Mouse (Mus musculus): ENCODE results near the gene Mapk11.
A peak's percentile ranks its signal among the peaks of the same experiment; 100 is the strongest.

Mapk11 gene

DNA sequence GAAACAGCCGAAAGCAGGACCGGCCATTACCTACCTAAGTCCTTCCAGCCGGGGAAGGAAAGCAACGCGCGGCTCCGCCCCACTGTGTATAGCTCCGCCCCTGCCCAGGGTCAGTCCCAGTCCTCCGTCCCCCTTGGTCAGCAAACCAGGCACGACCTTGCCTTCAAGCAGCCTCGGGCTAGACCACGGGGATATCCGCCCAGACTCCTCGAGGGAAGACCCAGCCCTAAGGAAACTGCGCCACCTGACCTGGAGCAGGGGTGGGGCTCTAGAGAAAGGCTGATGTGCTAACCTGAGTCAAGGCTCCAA is 24.4 kb upstream of the Mapk11 start:
- no peak for DNase-seq (ENCODE audit: low spot score in 2 of 2)

DNA sequence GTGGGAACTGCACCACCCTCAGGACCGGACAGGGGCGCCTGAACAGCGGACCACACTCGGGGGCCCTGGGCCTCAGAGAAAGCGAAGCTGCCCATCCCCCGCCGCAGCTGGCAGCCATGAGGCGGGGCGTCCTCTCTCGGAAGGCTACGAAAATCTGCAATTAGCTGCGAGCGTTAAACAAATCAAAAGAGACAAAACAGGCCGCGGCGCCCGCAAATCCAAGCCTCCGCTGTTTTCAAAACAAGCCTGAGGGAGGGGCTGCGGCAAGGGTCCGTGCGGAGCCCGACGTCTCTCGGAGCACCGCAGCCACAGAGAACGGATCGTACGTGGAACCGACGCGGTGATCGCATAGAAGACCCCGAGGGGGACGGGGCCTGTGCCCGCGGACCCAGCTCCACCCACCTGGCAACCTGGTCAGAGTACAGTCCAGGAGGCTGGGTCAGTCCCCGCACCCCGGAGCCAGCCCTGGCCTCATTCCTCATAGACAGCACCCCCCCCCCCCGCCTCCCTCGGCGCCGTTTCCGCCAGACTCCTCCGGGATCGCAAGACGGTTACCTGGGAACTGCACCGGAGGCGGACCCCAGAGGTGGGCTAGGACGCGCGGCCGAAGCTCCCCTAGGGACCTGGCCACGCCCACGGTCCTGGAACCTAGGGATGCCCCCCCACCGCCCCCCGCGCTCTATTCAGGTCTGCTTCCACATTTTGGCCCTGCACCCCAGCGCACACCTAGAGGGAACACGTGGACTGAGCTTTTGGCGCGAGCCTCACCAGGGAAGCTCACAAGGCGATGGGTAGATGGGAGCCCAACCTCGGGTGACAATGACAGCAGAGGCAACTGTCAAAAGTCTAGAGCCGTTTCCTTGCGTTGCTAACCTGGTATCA is 23.8 kb upstream of the Mapk11 start:
- no peak for DNase-seq (ENCODE audit: low spot score in 2 of 2)

DNA sequence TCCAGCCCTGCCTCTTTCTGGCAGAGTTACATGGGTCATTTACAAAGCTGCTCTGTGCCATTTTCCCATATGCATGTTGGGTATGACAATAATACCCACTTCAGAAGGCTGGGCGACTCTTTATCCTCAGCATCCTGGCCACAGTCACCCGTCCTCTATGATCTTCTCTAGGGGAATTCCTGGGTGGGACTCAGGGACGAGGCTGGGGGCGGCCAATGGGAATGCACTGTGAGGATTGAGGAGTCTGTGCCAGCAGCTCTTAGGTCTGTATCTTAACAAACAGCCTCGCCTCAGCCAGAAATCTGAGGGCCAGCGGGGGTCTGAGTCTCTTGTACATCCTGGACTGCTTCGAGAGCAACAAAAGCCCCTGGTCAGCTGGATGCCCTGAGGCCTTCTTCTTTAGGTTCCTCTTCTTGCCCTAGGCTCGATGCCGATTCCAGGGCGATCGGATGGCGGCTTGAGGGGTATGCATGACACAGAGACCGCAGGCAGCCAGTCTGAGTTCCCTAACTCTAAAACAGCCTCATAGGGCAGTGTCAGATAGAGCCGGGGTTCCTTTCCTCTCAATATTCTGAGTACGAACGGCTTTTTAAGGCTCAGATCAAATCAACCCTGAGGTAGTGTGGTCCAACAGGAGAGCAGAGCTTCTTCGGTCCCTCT is 23.0 kb upstream of the Mapk11 start:
- no peak for DNase-seq (ENCODE audit: low spot score in 2 of 2)

DNA sequence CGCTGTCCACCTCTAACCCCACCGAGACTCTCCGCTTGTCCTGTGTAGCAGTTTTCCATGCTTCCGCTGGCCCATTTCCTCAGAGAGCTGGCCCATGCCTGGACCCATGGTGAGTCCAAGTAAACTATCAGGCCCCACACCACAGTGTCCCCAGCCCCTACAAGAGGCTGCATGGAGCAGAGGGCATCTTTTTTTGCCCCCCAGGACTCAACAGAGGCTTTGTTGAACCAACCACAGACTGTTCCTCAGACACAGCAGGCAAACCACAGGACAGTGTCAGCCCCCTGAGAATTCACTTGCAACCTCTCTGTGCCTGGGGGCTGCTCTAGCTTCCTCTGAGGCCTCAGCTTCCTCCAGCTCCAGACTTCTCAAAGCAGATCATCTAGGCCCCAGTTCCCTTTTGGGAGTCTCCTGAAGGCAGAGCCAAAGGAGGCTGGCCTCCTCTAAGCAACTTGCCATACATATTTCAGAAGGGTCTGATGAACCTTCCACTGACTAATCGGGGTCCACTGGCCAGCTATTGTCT is 22.2 kb upstream of the Mapk11 start:
- no peak for DNase-seq (ENCODE audit: low spot score in 2 of 2)

DNA sequence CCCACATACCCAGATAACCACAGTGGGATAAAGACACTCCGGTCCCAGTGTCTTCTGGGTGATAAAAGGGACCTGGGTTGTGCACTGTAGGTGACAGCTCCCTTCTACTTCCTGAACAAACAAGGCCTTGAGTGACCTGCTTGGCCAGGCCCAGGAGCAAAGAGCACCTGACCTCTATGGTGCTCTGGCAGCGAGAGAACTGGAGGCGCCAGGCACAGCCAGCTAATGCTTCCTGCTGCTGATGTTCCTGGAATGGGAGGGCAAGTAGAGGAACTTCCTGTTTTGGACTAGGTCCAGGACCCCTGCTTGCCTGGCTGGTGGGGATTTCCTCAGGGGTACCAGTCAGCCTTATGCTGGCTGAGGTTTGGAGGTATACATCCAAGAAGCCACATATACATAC is 20.7 kb upstream of the Mapk11 start:
- no peak for DNase-seq (ENCODE audit: low spot score in 2 of 2)

DNA sequence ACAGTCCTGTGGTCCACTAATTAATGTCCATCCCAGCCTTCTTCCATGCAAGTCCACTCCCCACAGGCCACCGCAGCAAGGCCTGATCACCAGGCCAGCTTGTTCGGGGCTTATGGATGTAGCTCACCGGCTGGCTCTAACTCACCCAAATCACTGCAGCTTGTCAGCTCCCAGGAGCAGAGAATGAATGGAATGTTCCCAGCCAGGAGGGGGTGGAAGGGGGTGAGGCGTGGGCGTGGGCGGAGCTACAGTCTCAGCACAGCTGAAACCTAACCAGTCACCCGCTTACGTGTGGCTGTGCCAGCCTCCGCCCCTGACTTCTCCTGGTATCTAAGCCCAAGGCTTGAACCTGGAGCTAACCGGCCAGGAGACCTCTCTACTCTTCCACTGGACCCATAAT is 20.0 kb upstream of the Mapk11 start:
- peak; percentile 84 to 85 for DNase-seq (ENCODE audit: low spot score in 2 of 2)

DNA sequence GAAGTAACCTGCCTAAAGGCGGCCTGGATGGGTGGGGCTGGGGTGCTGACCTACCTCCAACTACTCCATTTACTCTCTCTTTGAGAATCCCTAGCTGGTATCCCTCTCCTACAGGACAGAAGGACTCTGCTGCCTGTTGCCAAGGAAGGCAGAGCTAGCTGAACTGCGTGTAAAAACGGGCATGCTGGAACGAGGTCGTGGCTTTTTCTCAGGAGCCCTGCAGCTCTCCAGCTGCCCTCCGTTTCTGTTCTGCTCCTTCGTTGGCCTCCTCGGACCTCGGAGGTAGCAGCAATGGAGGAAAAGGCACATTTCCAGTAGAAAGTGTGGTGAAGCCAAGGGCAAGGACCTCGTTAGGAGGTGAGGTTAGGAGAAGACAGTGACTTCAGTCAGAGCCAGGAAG is 19.5 kb upstream of the Mapk11 start:
- DNase-seq (ENCODE audit: low spot score in 2 of 2), result no peak

DNA sequence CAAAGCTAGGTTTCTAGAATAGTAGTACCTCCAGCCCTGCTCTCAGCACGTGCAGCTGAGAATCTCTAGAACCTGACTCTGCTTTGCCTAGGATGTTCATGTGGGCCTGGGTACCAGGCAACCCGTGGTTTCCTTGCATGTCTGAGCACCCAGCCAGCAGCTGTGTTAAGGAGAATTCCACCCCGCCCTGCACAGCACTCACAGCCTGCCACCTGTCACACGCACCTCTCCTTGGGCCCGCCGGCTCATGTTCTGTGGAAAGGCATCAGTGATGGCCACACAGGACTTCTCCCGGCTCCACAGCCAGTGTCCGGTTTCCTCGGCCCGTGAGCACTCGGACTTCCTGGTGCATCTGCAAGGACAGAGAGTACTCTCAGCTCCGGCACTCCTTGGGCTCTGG is 16.1 kb upstream of the Mapk11 start:
- no peak for DNase-seq (ENCODE audit: low spot score in 2 of 2)

DNA sequence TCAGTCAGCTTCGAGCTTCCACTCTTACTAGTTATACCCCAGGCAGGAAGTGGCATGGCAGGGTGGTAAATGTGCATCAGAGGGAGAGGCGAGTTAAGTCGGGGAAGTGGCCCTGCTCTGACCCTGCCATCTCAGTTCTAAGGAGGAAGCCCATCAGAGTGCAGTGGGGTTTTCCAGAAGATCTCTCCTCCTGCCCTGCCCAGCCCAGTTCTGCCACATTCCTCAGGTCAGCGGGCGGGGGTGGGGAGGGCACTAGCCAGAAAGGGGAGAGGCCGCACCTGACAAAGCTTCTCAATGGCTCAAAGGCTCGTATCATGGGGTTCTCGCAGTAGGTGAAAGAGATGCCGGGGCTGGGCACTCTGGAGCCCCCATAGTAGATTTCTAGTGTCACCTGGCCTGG is 12.0 kb upstream of the Mapk11 start:
- no peak for DNase-seq (ENCODE audit: low spot score in 2 of 2)

DNA sequence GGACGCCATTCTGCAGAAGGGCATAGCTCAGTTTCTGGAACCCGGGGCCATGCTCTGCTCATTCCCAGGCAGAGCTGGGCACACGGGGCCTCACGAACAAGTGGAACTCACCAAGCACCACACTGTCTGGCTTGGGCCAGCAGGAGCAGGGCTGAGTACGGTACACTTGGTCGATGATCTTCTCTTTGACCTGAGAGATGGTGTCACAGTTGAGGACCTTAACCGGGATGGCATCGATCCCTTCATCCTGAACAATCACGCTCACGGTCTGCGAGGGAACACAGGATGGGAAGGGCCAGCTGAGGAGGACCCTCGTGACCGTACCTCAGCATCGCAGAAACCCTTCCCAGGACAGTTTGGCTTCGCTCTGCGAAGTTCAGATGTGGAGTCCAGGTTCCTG is 9.1 kb upstream of the Mapk11 start:
- DNase-seq (ENCODE audit: low spot score in 2 of 2), result no peak

DNA sequence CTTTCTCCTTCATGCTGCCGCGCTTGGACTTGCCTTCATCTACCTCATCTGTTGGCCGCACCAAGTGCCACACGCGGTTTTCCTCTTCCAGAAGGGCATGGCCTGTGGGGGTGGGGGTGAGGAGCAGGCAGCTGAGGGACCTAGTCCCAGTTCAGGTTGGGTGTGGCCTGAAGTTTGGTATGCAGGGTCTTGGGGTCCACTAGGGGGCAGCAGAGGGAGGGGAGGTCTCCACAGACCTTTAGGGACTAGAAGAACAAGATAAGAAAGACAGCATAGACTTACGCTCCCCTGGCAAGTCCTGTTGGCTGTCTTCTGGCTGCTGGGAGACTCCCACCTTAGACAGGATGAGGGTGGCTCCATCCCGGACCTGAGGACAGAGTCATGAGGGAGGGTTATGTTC is 8.5 kb upstream of the Mapk11 start:
- no peak for DNase-seq (ENCODE audit: low spot score in 2 of 2)

DNA sequence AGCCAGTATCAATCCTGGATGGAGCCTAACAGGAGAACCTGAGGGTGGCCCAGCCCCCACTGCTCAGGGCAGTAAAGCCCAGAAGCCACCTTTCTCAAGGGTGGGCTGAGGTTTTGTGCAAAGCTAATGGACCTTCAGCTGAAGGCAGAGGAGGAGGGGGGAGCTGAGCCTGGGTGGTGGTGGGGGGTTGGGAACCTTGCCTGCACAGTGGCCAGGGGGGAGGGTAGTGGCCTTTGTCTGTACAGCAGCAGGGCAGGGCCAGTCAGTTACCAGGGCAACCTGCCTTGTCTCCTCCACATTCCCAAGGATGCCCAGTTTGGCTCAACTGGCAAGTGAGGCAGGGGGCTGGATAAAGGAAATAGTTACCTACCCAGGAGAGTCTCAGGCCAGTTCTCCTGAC is 2.9 kb upstream of the Mapk11 start:
- DNase-seq (ENCODE audit: low spot score in 2 of 2), result no peak

DNA sequence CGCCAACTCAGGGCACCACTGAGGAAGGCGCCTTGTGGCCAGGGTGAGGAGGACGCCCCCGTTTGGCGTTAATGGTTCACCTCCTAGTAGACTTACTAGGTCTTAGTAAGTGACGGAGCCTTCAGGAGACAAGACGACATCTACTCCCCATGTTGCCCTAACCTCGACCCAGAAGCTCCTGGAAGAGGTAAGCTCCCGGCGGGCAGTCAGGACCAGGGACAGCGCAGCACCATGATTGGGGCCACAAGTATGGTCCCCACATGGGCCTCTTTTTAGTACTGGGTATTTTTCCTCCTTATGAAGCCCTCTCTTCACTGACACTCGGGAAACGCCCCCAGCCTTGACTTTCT is 588 bp upstream of the Mapk11 start:
- DNase-seq (ENCODE audit: low spot score in 2 of 2), result no peak

DNA sequence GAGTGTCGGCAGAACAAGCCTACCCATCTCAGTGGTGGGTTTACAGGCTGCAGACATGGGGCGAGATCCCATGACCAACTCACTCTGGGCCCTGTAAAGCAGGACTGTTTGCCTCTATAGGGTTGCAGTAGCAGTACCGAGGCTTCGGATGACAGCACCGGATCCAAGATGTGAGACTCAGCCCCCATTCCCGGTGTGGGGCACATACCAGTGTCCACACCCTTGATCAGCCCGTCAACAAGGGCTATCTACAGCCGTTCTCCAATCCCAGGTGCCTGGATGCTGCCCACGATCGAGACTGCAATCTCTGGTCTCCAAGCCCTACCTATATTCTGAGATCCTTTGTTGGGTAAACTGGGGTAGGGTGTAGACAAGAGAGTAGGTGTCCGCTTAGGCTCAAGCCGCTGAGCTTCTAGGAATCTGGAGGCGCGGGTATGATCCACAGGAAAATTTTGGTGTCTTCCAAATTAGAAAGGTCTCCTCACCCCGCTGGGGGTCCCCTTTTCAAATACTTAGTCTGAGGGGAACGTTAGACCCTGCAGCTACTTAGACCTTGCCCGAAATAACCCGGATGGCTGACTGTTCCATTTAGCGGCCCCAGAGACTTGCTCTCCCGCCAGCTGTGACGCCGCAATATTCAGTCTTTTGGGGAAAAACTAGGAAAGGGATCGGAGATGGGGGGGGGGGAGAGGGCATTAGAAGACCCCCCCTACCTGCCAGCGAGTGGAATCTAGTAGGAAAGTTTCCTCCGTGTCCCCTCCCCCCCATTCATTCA is 745 bp downstream of the Mapk11 start:
- no peak for DNase-seq (ENCODE audit: low spot score in 2 of 2)

DNA sequence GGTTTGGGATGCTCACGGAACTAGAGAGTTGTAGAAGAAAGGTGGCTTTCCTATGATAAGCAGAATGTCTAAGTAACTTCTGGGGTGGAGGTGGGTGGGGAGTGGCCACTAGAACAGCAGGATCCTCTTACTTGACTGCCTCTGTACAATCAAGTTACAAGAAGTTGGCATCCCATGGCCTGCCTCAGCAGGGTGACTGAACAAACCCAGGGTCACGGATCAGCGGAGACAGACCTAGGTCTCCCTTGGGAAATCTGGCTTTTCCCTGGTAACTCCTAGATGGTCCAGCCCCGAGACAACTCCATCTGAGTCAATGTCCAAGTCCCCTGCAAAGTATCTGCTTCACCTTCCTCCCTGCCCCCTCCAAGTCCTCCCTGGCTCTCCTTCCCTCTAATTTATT is 1.5 kb downstream of the Mapk11 start:
- DNase-seq (ENCODE audit: low spot score in 2 of 2), result no peak

DNA sequence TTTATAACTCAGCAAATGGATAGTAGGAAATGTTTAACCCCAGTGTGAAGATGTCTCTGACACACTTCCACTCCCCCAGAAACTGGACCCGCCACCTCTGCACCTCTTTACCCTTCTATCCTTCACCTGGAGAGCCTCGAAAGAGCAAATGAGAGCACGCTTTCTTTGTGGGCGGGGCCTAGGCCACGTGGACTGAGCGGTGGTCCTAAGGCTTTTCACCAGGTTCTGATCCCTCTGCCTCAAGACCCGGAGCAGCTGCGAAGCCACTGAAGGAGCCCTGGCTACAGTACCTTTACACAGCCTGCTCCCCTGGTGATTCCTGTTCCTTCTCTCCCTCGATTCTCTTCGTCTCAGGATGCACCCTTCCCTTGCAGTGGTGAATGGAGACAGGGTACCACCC is 2.0 kb downstream of the Mapk11 start:
- no peak for DNase-seq (ENCODE audit: low spot score in 2 of 2)

DNA sequence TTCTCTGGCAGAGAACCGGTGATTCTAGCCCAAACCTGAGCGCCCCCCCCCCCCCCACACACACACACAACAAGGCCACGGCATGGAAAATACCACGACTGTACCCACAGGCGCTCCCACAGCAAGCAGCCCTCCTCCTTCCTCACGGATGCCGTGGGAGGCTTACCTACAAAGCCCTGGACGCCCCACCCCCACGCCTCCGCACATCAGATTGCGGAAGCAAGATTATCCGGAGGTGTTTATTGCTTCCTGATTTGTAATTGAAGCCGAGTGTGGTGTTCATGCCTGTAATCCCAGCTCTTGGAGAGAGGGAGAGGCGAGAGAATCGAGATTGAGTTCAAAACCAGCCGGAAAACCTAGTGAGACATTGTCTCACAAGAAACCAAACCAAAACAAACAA is 2.4 kb downstream of the Mapk11 start:
- peak; percentile 61 to 68 for DNase-seq (ENCODE audit: low spot score in 2 of 2)

DNA sequence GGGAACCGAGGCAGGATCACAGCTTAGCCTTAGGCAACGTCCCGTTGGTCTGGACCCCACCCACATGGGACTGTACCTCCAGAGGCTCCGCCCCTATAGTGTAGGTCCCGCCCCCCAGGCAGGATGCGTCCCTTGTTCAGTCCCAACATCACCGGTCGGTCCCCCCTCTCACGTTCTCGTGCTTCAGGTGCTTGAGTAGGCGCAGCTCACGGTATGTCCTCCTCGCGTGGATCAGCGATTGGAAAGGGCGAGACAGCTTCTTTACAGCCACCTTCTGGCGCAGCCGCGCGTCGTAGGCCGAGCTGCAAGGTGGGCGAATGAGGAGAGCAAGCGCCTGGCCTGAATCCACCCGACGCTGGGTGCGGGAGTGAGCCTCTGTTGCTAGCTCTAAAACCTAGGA is 2.9 kb downstream of the Mapk11 start:
- DNase-seq (ENCODE audit: low spot score in 2 of 2), result peak; percentile 76 to 82

DNA sequence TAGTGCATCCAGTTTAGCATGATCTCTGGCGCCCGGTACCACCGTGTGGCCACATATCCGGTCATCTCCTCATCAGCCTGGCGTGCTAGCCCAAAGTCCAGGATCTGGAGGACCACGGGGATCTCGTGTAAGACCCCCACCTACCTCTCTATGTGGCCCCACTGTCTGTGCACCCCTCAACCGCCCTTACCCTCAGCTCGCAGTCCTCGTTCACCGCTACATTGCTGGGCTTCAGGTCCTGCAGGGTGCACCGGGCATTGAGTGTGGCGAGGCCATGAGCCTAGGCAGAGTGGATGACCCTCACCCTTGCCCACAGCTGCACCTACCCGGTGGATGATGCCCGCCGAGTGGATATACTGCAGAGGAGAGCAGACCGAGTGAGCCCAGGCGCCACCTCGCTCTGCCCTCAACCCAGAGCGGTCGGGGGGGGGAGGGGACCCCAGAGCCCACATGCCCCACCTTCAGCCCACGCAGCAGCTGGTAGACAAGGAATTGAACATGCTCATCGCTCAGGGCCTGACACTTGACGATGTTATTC is 3.5 kb downstream of the Mapk11 start:
- DNase-seq (ENCODE audit: low spot score in 2 of 2), result no peak

DNA sequence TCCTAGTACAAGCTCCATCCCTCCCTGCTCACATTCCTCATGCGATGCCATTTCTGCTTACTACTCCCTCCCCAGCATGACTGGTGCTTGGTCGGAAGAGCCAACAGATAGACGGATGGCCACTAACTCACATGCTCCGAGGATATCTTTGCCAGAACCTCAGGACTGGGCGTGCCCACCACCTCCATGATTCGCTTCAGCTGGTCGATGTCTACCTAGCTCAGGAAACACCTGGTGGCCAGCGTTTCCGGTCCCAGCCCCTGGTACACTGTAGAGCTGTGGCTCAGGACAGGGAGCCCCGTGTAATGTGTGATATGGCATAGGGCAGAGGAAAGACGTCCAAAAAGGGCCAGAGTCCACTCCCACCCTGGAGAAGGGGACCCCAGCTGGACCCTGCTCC is 4.5 kb downstream of the Mapk11 start:
- DNase-seq (ENCODE audit: low spot score in 2 of 2), result no peak

DNA sequence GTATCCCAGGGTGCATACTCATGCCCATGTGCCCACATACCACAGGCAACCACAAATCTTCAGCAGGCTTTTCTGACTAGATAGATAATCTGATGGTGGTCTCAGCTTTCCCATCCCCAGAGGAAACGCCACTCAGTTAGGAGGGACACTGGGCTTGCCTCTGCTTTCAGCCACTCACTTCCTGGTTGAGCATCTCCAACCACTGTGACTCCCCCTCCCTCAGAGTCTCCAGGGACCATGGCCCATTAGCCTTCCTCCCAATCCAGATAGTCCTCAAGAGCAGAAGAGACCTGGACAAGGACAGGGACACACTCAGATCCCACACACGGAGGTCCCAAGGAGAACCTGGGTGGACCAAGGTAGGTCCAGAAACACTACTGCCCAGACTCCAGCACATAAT is 6.3 kb downstream of the Mapk11 start:
- DNase-seq (ENCODE audit: low spot score in 2 of 2), result no peak

DNA sequence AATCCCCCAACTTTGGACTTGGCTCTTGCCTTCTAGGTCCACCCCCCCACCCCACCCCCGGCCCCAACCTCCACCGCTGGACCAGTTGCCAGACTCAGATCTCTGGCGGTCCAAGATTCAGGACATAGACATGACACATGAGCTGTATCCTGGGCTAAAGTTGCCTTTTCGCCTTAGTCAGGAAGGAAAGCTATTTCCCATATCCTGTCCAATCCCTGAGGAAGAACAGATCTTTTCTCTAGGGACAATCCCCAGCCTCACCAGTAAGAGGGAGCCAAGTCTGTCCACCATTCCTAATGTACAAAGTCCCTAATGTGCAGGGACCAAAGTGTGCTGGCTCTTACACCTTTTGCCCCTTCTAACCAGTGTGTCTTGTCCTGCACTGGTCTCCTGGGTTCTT is 7.5 kb downstream of the Mapk11 start:
- no peak for DNase-seq (ENCODE audit: low spot score in 2 of 2)

DNA sequence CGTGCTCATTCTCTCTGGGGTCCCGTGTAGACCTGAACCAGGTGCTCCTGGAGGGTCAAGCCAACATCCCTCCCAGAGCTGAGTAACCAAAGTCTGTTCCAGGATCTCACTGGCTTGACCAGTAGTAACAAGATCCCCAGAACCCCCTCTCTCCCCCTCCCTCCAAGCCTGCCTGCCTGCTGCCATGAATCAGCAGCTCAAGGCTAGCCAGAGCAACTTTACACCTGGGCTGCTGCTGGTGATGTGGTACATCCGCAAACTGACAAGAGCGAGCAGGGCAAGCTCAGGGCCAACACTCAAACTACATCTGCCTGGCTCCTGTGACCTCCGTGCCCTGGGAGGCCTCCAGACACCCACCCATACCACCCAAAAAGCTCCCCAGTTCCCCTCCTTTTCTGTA is 8.0 kb downstream of the Mapk11 start:
- DNase-seq (ENCODE audit: low spot score in 2 of 2), result no peak
